Mouse (Mus musculus) duodenum, adult 2 months (tissue): Measurements from ENCODE around the gene Pabpc4. TPM values are rescaled to one million over a fixed set of nuclear protein-coding genes. Genes with fewer than 3 reads are reported as not detected.

Source experiments
- polyA plus RNA-seq: library from polyadenylated mRNA; depleted of rRNA; stranded (reverse); fragments of >200 nt; gene quantifications from 2 replicates; pipeline ENCODE4 v1.2.3, GENCODE M21; 2012; ENCODE audit warnings: low replicate concordance; rRNA removed

Pabpc4 gene
- polyA plus RNA-seq, result 118 and 155 TPM in 2 replicates

DNA sequence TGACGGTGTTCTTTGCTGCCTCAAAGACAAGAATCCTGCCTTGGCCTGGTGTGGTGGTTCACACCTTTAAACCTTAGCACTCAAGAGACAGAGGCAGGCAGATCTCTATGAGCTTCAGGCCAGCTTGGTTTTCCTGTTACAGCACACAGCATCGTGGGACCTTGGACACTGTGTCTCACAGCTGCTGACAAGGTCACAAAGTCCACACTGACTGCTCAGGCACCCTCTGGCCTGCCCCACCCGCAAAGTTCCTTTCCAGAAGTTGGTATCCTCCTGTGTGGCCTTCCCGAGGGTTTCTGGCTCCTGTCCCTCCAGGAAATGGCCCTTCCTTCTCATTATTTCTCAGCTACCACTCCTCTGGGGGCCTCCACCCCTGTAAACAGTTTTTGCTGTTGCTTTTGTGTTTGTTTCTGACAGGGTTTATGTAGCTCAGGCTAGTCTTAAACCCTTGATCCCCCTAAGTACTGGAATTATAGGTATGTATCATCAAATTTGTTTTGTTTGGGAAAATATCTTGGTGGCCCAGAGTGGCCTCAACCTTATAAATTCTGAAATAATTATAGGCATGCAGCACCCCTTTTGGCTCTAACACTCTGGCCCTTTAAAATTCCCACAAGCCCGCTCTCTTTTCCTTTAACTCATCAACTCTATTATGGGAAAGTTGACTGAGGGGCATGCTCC, at the start of gene Pabpc4:
Gene Pabpc4, plus strand, starts transcription at position 631 of the 681 bp plus-strand sequence.

GRCm38 (mm10) chr4:123233492-123234084, 28.6 kb upstream of the Pabpc4 start, which contains the start of gene Heyl:
Gene Heyl (plus strand): TSS chr4:123233556.

GRCm38 (mm10) chr4:123323534-123323933, 61.4 kb downstream of the Pabpc4 start, which contains the start of gene Oxct2a:
Gene Oxct2a (minus strand): TSS chr4:123323634.

DNA sequence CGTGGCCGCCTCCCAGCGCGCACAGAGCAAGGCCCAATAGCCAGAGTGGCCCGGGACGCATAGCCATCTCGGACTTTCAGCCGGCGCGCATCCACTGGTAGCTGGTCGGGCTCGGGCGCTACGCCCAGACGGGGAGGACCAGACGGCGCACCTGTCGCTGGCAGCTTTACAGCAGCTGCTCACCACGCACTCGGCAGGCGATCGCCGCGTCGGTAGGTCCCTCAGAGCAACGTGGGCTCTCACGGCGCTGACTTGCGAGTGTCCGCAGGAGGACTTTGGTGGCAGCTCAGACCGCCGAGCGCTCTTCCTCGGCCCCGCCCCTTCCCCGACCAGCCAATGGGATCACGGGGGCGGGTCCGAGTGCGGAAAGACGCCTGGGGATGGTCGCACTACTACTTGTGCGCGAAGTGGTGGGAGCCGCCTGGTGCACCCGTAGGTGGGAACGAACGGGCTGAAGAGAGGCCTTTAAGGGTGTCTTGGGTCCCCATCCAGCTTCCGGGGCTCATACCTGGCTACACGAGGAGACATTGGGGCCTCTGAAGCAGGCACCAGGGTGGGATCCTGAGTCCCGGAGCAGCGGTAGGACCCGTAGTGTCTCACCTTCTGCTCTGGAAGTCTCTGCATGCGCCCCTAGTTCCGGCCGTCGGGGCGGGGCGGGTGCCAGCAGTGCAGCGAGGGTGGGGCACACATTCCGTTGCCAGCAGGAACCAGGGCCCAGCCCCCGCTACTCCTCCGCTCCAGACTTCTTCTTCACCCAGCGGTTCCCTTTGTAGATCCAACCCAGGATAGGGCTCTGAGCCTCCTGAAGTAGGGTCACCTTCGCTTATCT, 80.7 kb downstream of the Pabpc4 start, which contains the start of gene Bmp8a:
Gene Bmp8a, minus strand, starts transcription at position 611 of the 829 bp plus-strand sequence.

Other genes with a start within 250 kb of the Pabpc4 start
- gene Trit1, start 245.8 kb upstream of the Pabpc4 start, polyA plus RNA-seq, result 1.3 and 1.5 TPM in 2 replicates
- 0.42 and 3.5 TPM in 2 replicates for gene Bmp8b, start 157.2 kb upstream of the Pabpc4 start, polyA plus RNA-seq
- 0.32 TPM in 1 of 2 replicates, not detected in the other for gene Oxct2b, start 146.1 kb upstream of the Pabpc4 start, polyA plus RNA-seq
- gene Ppie, start 122.4 kb upstream of the Pabpc4 start, polyA plus RNA-seq, result 6.6 and 7.3 TPM in 2 replicates
- 0.43 and 3.0 TPM in 2 replicates for gene Hpcal4, start 79.1 kb upstream of the Pabpc4 start, polyA plus RNA-seq
- gene Nt5c1a, start 60.8 kb upstream of the Pabpc4 start, polyA plus RNA-seq, result 0.14 and 0.18 TPM in 2 replicates
- gene Heyl, start 28.8 kb upstream of the Pabpc4 start, polyA plus RNA-seq, result 1.1 and 1.3 TPM in 2 replicates
- 0.21 and 0.74 TPM in 2 replicates for gene Oxct2a, start 61.3 kb downstream of the Pabpc4 start, polyA plus RNA-seq
- 5.2 and 31.1 TPM in 2 replicates for gene Bmp8a, start 80.9 kb downstream of the Pabpc4 start, polyA plus RNA-seq